Mouse (Mus musculus): Measurements from ENCODE around the gene Oosp1.

The Oosp1 gene

GRCm38 (mm10) chr19:11690839-11691238, at the start of gene Oosp1:
Oosp1 (minus strand) TSS chr19:11691150.
- DNase-seq (ENCODE audit: low spot score in 2 of 2): no peak

DNA sequence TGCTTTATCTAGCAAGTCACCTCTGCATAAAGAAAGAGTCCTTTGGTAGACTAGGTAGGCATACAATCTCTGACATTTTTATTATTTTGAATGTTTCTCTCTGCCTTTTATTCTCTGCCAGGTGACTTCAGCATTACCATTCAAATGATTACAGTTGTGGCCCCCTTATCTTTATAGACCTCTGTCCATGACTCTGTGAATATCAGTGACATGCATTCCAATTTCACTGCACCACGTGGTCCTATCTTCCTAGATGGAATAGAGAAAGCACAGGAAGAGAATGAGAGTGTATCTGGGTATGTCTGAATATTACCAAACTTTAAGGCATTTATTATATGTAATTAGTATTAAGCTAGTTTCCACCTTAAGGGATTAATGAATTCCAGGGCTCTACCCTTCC, 45.5 kb upstream of the Oosp1 start:
- DNase-seq (ENCODE audit: low spot score in 2 of 2): no peak

GRCm38 (mm10) chr19:11730278-11730677, 39.3 kb upstream of the Oosp1 start:
- no peak for DNase-seq (ENCODE audit: low spot score in 2 of 2)

DNA sequence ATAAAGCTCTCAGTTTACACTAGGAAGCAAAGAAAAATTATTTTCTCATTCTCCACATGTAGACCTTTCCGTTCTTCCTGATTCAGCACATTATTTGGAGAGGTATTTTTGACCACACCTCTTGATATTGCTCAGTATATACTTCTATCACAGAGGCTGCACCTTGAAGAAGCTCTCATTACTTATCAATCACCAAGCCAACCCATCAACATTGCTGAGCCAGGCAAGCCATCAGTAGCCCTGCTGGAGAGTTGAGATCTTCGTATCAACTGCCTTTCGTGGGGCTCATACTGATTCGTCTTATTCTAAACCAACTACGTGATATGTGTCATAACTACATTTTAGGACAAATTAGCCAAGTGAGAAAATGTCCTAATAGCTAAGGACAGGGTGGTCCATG, 36.4 kb upstream of the Oosp1 start:
- no peak for DNase-seq (ENCODE audit: low spot score in 2 of 2)

DNA sequence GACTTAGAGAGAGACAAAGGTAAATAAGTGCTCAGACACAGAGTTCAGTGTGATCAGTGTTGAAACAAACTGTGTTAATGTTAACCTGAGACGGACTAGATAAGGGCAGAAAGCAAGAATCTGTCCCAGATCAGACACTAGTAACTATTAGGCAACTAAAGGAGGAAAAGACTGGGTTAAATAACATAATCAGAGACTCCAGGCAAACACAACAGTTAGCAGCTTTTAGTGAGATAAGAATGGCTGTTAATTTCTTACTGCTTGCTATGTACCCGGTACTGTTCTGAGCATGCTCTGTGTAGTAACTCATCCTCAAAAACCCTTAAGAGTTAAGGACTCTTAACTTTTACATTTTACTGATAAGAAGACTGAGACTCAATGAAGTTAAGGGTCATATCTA, 35.0 kb upstream of the Oosp1 start:
- DNase-seq (ENCODE audit: low spot score in 2 of 2): no peak

- DNase-seq (ENCODE audit: low spot score in 2 of 2): no peak
These were observed 33.3 kb upstream of the Oosp1 start for GRCm38 (mm10) chr19:11724275-11724674.

GRCm38 (mm10) chr19:11723870-11724269, 32.9 kb upstream of the Oosp1 start:
- DNase-seq (ENCODE audit: low spot score in 2 of 2): no peak

DNA sequence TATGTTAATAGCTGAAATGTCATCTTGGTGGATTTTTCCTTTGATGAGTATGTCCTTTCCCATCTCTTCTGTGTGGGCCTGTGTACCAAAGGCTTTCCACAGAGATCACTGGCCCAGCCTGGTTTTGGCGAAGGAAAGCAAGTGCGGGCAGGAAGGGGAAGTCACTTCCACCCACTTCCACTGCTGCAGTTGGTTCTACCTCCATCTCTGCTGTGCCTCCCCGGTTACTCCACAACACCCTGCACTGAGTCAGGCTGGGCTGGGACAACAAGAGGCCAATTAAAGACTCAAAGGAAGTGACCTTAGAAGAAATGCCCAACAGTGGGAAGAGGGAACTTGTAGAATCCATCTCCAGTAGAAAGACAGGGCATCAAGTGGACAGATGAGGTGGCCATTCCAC, 29.1 kb upstream of the Oosp1 start:
- no peak for DNase-seq (ENCODE audit: low spot score in 2 of 2)

DNA sequence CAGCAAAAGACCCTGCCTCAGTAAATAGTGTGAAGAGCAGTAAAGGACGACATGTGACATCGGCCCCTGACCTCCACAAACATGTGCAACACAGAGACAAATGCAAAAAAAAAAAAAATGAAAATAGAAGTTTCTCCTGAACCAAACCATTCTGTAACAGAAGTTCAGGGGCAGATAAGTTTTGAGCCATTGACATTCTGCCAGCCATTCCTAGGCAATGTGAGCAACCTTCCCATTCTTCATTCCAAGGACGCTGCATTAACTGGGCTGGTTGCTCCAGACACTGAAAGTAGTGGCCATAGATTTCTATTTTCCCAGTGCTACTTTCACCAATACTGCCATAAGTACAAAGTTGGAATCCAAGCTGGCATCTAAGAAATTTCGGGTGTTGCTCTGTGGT, 21.5 kb upstream of the Oosp1 start:
- no peak for DNase-seq (ENCODE audit: low spot score in 2 of 2)

DNA sequence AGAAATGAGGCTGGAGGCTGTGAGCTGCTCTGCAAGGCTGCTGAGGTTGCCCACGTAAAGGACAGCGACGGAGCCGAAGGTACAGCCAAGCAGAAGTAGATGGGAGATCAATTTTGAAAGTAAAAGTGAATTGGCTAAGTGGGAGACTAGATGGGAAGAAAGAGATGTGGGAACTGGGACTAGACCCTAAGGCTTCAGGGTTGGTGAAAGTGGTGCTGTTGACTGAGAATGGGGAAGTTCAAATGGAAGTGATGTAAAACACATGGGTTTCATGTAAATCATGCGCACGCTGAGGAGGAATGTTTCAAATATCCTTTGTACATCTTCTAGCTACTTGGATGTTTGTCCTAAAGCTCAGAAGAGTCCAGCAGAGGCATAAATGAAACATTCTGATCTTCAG, 7.4 kb upstream of the Oosp1 start:
- DNase-seq (ENCODE audit: low spot score in 2 of 2): no peak

- DNase-seq (ENCODE audit: low spot score in 2 of 2): no peak
These were observed 5.8 kb upstream of the Oosp1 start, which contains the start of gene Oosp3 for GRCm38 (mm10) chr19:11696755-11697154. Oosp3 (plus strand) TSS chr19:11697055.

DNA sequence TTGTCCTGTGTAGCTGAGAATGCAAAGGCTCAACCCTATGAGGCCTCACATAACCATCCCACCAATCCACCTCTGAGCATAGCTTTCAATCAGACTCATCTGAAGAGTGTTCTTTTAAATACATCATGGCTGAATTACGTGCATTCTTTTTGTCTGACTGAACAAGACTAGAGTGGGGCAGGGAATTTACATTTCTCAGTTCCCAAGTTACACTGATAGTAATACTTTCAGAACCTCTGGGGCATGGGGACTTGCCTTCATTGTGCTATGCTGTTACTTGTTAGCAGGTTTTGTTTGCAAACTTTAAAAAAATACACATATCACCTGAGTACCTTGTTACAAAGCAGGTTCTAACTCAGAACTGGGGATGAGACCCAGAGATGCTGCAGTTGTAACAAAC, 504 bp upstream of the Oosp1 start:
- no peak for DNase-seq (ENCODE audit: low spot score in 2 of 2)

GRCm38 (mm10) chr19:11661562-11661961, 29.4 kb downstream of the Oosp1 start:
- DNase-seq (ENCODE audit: low spot score in 2 of 2): no peak

DNA sequence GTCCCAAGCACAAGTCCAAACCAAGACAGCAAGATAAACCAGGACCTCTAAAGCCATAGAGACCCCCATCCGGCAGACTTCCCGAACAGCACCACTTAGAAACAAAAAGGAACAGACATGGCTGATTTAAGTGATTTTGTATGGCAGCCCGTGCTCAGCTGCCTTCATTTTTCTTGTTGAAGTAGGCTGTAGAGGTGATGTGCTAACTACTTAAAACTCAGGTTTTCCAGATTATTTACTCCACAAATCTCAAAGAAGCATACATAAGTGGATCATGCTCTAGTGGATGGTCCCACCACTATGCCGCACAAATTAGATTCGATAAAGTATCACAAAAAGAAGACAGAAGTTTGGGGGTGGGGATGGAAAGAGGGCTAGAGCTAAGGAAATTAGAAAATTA, 30.5 kb downstream of the Oosp1 start, which contains the start of gene Oosp2:
TSS of gene Oosp2 (minus strand) at position 101 of the 400 bp plus-strand sequence.
- no peak for DNase-seq (ENCODE audit: low spot score in 2 of 2)

GRCm38 (mm10) chr19:11659142-11659541, 31.8 kb downstream of the Oosp1 start:
- no peak for DNase-seq (ENCODE audit: low spot score in 2 of 2)

DNA sequence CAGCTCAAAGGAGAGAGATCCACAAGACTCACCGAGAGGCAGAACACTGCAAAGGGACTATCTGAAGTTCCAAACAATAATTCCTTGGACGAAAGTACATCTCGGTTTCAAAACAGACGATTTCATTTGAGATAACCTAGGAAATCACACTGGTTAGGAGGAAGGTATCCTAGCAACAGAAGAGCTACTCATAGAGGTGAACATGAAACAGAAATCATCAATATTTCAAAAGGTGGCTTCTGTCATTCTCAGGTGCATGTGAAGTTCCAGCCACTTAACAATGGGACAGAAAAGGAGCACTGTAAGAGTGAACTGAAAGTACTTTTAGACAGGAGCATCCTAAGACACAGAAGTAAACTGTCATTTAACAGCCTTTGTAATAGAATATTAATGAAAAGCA, 41.4 kb downstream of the Oosp1 start:
- DNase-seq (ENCODE audit: low spot score in 2 of 2): no peak

GRCm38 (mm10) chr19:11646166-11646565, 44.8 kb downstream of the Oosp1 start:
- DNase-seq (ENCODE audit: low spot score in 2 of 2): no peak

GRCm38 (mm10) chr19:11640732-11641131, 50.2 kb downstream of the Oosp1 start, which contains the start of gene Ms4a3:
Ms4a3 (minus strand) TSS chr19:11640851.
- DNase-seq (ENCODE audit: low spot score in 2 of 2): no peak

GRCm38 (mm10) chr19:11639038-11639437, 51.9 kb downstream of the Oosp1 start:
- no peak for DNase-seq (ENCODE audit: low spot score in 2 of 2)

DNA sequence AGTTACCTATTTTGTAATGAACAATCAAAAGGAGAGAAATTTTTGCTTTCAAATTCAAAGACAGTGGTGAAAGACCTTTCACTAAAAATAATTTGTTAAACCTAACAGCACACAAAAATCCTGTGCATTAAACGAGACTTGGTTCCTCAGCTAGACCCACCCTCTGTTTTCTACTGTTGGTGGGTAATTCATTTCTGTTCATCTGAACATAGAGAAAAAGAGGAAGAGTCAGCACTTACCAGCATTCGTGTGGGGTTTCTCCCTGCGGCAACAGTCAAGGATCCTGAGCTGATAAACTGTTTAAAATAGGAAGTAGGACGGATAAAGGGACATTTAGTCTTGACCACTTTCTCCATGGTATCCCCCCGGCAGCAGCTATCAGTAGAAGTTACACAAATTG, 55.4 kb downstream of the Oosp1 start:
- no peak for DNase-seq (ENCODE audit: low spot score in 2 of 2)

- no peak for DNase-seq (ENCODE audit: low spot score in 2 of 2)
These were observed 56.6 kb downstream of the Oosp1 start for GRCm38 (mm10) chr19:11634330-11634729.

GRCm38 (mm10) chr19:11633732-11634131, 57.2 kb downstream of the Oosp1 start:
- DNase-seq (ENCODE audit: low spot score in 2 of 2): no peak

- no peak for DNase-seq (ENCODE audit: low spot score in 2 of 2)
These were observed 65.7 kb downstream of the Oosp1 start for GRCm38 (mm10) chr19:11625231-11625630.

DNA sequence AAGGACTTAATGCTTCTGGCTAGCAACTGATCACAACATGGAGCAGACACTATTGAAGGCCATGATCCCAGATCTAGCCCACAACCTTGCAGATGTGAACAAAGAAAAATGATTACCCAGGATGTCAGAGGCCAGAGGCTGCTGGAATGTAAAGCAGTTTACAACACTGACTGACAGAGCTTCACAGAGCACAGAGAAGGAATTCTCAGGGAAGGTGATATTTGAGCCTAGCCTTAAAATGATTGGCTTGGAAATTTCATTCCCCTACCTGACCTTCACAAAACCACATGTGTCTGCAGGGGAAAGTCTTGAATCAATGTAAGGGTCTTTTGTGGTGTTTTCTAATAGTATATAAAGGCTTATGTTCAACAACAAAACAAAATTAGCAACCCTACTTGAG, 66.2 kb downstream of the Oosp1 start:
- no peak for DNase-seq (ENCODE audit: low spot score in 2 of 2)

DNA sequence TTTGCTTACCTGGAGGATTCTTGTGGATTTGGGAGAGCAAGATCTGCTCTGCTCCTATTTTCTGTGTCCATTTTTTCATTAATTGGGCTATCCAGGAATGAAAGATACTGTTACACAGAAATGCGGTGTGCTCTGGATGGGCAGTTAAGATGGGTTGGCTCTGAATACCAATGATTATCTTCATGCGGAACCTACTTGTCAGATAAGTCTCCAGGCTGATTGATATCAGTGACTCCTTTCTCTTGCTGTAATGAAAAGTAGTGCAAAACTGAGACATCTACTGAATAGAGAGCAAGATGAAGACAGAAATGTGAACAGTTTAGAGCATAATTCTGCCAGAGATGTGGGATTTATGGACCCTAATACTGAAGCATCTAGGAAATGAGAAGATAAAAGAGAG, 67.4 kb downstream of the Oosp1 start, which contains the start of gene Ms4a2:
TSS of gene Ms4a2 (minus strand) at position 169 of the 400 bp plus-strand sequence.
- no peak for DNase-seq (ENCODE audit: low spot score in 2 of 2)

All from urinary bladder, postnatal 36 days (tissue).